Mouse (Mus musculus) adrenal gland, postnatal 25 days (tissue): Measurements from ENCODE around the gene Polr2h. TPM values are rescaled to one million over a fixed set of nuclear protein-coding genes. Genes with fewer than 3 reads are reported as not detected.

ENCODE experiments used
- DNase-seq: peaks from one replicate; pipeline ENCODE4 v3.0.0; 2021; ENCODE audit warnings: mixed read lengths
- total RNA-seq: library from RNA; stranded (reverse); gene quantifications from 2 replicates; pipeline ENCODE4 v1.2.3, GENCODE M21; 2021

Gene Polr2h
- total RNA-seq, 1 experiment from 2014 or later, result 56.3 TPM

DNA sequence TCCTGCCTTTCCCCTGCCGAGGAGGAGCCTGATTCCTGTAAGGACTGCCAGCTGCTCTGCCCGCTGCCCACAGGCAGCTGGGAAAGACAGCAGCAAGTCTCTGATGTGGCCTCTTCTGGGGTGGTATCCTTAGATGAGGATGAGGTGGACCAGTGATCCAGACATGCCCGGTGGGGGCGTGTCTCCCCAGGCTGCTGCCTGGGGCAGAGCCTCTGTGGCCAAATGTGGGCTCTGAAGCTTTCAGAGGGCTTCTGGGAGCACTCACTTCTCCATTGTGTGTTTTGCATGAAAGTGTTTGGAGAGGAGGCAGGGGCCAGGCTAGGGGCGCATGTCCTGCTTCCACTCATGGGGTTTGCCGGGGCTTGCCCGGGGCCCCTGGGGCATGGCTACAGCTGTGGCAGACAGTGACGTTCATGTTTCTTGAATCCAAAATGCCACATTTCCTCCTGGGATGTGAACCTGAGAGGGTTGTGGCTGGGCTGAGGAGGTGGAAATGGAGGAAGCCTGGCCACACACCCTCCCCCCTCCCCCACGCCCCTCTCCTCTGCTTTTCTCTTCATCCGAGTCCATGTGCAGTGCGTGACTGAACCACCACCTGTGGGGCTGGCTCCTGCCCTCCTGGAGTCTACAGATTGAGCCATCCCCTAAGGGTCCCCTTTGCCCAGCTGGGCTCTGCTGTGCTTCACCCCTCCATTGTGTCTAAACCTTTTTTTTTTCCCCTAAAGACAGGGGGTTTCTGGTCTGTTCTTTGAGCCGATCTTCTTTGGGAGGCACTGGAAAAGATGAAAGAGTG, 15.5 kb upstream of the Polr2h start:
- DNase-seq, result no peak

DNA sequence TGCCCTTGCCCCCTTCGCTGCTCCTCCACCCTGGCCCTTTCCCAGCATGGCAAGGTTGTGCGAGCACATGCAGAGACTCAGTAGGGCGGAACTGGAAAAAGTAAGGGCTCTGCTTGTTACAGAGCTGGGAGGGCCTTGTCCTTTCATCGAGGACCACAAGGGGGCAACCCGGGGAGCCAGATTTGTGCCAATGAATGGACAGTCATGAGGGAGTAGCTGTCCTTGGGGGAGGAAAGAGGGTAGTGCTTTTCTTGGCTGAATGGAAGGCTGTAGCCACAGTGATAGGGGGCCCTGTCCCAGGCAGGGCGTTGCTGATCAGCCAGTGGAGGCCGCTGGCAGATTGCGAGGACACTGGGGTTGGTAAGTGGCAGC, 15.0 kb upstream of the Polr2h start:
- peak; percentile 82 for DNase-seq

DNA sequence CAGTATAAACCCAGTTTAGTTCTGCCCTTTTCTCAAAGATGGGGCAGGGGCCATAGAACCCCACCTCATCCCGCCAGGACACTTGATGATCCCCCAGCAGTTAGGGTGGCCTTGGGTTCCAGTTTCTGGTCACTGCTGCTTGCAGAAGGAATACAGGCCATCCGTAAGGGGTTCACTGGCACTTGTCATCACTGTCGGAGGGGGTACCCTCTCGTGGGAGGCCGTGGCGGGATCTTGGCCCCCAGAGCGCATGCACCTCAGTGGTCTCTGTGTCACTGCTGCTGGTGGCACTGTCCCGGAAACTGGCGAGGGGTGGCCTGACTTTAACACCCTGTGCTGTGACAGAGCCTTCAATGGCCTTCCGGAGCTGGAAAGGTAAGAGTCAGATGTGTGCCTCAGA, 14.4 kb upstream of the Polr2h start:
- DNase-seq, result no peak

DNA sequence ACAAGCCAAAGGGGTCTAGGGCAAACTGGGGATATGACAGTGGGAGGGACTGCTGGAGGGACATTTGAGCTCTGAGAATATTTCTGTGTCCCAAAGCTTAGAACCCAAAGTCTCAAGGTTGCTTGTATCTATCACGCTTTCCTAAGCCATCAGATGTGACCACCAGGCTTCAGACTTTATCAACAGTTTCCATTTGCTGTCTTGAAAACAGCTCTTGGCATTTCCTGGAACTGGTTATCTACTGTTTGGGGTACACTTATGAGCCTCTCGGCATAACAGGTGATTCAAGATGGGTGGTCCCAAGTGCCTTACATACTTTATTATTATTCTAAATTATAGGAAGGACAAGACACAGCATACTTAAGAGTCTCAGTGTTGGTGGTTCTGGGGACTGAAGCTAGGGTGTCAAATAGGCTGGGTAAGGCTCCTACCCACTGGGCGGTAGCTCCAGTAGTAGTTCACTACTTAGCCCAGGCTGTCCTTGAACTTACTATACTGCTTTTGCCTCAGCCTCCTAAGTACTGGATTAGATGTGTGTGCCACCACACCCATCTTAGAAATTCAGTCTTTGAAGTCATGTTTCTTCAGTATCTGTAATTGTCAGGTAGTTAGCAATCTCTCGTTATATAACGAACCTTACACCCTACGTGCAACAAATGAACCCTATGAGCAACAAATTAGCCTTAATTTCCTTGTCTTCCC, 13.6 kb upstream of the Polr2h start:
- DNase-seq, result no peak

DNA sequence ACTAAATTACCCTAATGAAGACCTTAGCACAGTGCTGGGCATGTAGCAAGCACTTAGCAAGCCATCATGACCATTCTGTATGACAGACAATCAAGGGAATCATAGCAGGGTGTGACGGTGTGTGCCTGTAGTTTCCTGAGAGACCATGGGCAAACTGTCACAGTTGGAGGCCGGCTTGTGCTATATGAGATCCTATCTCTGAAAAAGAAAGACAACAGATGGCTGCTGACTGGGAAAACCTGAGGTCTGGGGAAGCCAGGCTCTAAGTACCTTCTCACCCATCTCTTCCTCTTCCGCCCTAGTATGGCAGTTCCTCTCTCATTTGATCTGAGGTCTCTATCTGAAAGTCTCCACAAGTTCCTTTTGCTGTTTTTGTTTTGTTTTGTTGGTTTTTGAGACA, 11.7 kb upstream of the Polr2h start:
- DNase-seq, result no peak

DNA sequence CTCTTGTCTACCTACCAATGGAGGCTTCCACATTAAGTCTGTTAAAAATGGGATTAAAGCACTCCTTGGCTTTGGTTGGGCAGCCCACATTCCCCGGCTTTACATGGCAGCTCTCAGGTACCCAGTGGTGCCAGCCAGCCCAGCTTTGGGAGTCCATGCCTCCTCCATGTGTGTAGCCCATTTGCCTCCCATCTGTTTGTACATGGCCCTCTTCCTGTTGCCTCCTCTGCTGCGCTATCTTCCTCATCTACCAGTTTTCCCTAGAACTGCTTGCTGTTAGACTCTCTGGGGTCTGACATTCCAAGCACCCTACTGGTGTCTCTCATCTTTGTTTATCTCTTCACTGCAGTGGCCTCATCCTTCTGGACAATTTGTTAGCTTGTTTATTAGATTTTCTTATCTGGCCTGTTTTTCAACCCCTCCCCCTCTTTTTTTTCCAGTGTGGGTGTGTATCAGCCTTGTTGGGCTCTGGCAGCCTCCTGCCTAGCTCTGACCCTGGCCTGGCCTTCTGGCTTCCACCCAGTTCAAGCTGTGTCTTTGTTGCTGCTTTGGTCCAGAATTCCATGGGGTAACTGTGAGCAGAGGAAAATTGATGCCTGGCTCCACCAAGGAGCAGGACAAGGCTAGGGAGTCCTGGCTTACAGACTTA, 10.9 kb upstream of the Polr2h start:
- no peak for DNase-seq

DNA sequence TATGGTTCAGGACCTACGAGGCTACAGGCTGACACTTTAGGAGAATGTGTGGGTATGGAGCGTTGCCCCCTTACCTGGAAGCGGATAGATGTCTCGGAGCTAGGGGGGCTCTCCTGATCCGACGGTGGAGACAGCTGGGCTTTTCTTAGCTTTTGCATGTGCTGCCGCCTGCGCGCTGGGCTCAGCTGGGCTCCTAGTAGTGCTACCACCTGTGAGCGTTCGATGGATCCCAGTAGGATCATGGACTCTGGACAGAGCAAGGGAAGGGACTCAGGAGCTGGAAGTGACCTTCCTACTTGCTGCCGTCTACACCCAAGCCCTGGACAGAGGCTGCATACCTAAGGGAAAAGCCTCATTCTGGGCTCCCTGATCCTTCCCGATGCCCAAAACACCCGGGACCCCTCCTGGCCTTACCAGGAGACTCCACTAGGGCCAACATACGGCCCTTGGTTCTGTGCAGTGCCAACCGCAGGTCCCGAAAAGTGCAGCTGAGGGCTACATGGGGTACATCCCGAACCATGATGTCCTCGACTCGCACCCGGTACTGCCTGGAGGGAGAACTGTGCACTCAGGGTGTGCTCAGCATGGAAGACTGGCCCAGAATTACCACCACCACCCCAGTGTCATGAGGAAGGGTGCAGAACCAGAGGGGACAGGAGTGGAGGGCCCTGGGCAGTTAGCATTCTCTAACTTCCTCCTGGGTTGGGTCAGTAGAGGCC, 9.1 kb upstream of the Polr2h start:
- DNase-seq, result no peak

DNA sequence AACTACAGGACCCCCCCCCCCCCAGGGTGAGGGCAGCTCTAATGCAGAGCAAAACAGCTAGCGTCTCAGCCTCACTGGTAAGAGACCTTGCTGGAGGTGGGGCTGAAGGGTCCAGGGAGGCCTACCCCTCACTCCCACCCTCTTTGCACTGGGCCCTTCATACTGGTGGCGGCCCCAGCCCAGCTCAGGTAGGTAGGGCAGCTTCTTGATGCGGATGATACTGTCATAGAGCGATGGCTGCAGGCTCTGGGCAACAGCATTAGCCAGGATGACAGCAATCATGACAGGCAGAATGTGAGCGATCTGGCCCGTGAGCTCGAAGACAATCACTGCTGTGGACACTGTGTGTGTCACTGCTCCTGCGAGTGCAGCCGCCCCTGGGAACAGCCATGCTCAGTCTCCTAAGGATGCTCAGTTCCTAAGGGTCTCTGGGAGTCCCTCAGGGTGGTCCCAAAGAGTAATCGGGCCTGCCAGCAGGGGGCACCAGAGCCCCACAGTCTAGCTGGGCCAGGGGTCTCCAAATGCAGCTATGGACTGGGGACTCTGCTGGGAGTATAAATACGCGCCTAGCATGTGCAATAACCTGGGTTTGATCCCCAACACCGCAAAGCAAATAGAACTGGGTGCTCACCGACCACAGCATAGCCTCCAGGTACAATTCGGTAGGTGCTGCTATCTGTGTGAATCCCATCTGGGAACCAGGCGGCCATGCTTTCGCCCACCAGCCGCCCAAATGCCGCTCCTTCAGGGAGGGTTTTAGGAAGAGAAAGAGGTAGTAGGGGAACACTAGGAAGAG, 8.3 kb upstream of the Polr2h start:
- no peak for DNase-seq

DNA sequence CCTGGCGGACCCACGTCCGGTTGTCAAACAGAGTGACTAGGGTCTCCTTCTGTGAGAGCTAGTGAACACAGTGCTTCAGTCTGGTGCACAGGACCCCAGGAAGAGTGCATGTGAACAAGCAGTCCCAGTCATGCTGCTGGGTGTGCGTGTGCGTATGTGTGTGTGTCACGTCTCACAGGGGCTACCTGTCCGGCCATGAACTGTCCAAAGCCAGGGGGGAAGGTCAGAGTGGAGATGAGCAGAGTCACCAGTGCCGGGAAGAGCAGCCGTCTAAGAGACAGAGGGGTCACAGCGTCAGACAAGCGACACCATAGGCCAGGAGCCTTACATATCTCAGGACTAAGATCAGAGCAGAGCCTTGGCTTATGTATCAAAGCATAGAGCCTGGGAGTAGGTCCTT, 7.1 kb upstream of the Polr2h start:
- no peak for DNase-seq

DNA sequence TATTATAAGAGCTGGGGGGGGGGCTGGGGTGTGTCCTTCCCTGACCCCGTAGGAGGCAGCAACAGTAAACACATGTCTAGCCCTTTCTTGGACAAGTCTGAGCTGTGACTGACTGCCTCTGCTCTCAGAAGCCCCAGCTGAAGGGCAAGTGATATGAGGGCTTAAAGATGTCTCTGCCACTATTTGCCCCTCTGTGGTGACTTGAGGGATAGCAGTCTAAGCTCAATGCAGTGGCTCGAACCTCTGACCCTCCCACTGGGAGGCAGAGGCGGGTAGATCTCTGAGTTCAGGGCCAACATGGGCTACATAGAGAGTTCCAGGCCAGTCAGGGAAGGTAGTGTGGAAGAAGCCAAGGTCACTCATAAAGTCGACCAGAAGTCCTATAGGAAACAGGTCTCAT, 6.7 kb upstream of the Polr2h start:
- no peak for DNase-seq

DNA sequence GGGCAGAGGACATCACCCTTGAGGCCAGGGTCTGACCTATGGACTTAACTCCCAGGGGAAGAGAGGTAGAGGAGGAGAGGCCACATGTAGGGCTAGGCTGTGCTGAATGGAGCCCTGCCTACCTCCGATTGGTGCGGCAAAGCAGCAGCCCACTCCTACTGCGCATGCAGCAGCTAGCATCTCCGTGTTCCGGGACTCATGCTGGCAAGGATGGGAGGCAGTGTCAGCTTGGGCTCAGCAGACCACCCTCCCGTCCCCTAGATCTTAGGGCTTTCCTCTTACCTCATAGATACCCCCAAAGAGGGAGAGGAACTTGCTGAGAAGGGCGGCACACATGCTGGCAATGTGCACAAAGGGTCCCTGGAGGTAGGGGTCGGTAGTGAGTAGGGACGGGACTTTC, 5.3 kb upstream of the Polr2h start:
- DNase-seq, result no peak

DNA sequence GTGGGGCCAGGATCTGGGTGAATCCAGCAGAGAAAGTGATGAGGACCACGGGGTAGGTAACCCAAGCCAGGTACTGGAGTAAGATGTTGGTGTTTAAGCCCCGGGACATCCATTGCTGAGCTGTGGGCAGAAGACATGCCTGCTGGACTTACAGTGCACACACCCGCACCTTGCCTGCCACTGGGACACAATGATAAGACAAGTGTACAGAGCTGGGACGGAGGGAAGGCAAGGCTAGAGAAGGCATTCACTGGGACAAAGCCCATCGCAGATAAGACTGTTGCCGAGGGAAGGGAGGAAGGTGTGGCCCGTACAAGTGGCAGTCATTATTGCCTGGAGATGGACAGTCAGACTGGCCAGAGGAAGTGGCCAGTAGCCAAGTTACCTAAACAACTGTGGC, 4.6 kb upstream of the Polr2h start:
- DNase-seq, result no peak

DNA sequence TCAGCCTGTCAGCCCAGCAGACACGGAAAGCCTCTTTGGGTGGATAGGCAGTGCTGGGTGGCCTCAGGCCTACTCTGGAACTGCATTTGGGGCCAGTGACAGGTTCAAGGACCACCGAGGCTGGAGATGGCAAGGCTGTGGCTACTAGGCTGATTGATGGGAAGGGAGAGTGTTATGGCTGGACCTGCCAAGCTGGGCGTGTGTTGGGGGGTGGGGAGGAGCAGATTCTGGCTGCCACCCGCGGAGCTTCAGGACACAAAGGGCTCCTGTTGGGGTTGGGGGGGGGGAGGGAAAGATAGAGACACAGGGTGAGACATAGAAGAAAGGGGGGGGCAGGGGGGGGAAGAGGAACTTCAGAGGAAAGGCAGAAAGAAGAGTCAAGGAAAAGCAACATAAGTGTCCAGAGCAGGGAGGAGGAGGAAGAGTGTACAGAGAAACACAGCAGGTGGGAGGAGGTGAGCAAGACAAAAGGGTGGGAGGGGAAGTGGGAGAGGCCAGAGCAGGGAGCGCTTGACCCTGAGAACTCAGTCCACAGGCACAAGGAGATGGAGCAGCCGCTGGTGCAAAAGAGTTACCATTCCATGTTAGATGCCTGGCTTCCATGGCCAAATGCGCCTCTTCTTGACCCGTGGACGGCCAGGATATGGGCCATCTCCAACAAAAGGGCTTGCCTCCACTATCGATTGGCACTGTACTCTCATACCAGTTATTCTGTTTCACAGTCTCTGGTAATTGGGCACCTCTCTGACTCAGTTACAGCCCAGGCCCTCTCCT, 3.0 kb upstream of the Polr2h start:
- no peak for DNase-seq

DNA sequence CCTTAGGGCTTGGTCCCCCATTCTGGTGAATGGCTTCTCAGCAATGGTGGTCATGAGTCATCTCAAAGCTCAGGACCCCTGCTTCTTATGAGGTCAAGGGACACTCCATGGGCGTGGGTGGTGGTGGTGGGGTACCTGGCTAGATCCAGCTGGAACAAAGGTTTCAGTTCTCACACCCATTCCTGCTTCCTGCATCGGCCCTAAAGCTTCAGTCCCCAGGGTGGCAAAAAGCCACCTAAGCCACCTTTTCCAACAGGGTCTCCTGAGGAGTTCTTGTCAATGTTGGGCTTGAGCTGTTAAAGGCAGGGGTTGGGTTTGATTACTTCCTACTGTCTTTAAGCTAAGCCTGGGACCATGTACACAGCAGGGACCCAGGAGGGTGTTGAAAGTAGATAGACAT, 2.3 kb upstream of the Polr2h start:
- DNase-seq, result no peak

DNA sequence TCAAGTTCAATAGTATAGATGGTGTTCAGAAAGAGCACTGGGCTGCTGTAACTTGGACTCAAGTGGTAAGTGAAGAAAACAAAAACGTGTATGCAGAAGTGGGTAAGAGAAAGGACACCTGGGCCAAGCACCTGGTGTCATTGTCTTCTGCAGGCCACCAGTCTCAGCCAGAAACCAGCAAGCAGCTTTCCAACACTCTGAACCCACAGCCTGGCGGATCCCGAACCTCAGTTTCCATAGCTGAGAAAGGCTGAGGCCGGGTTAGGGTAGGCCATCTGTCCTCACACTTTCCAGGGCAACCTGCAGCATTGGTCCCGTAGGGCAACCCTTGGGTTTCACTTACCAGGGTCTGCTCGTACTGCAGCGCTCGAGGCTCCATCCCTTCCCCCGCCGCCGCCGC, 1.9 kb upstream of the Polr2h start:
- no peak for DNase-seq

DNA sequence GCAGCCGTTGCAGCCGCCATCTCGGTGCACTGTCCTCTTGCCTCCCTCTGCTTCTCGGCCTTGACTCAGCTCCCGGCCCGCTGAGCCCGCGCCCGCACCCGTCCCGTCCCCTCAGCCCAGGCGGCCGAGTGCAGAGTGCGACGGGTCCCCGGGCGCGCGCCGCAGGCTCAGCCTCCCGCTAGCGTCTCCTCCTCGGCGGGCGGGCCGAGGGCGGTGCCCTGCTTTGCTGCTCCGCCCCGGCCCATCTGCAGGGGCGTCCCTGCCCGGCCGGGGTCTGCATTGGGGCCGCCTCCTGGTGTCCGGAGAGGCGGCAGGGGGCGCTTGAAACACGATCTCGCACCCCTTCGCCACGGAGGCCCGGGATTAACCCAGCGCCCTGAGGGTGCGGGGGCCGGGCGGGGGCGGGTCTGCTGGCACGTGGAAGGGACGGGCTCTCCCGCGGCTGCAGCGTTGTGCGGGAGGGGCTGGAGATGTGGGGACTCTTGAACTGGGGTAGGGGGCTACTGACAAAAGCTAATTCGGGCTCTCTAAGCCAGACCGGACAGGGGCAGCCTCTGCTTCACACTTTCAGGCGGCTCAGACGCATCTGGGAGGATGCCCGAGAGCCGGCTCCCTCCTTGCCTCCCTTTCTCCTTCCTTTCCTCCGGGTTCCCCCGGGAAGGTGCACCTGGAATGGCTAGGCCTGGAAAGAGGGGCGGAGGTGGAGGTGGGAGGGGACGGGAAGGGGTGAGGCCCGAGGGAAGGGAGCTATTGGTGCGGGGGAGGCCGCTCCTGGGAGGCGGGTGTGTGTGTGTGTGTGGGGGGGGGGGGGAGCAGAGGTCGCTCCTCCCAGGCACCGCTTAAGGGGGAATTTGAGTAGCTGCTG, 1.3 kb upstream of the Polr2h start:
- peak; percentile 90 for DNase-seq

DNA sequence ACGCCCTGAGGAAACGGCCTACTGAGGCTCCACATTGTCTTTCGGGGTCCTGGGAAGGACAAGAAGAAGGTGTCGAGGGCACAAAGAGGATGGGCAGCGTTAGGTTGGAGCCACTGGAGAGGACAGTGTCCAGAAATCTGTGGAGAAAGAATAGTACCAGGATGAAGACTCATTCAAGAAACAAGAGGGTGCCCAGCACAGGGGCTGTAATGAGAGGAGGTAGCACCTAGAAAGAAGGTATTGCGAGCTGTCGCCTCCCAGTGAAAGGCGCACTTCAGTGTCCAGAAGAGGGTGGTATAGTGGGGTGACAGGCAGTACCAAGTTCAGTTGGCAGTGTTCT, 654 bp upstream of the Polr2h start:
- no peak for DNase-seq

DNA sequence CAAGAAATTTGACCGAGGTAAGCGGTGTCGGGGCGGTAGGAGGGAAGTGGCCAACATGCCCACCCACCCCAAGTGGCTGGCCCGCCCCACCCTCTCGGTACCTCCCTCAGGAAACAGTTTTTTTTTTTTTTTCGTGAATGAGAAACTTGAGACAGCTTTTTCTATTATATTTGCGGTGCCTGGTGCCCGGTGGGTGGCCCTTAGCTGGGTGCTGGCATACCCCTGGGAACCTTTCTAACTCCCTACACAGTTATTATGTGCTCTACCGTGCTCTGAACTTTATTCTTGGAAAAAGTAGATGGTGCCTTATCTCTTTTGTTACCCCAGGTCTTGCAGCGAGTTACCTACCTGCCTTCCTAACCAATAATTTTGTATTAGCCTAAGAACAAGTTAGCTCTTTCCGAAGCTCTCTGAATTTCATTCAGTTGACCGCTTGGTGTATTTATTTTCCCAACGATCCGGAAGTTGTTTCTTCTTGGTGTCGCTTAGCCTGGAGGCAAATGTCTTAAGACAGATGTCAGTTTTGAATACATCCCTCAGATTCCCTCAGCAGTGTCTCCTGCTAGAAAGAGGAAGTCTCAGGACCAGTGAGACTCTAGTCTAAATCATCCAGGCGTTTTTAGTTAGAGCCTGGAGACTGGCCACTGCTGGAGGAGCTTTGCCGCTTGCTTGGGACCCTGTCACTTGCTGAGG, 659 bp downstream of the Polr2h start:
- DNase-seq, result no peak

DNA sequence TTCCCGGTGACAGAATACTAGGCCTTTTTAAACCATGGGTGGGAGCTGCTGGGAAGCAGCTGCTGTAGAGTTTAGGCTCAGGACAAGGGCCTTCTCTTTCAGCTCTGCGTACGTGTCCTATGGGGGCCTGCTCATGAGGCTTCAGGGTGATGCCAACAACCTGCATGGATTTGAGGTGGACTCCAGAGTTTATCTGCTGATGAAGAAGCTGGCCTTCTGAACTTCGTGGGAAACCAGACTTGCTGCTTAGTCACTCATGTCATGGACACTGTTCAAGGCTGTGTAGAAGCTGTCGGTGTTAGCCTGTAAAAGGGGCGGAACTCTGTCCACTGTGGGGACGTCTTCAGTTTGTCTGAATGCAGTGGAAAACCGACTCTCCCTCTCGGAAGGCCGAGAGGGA, 4.3 kb downstream of the Polr2h start:
- DNase-seq, result no peak

DNA sequence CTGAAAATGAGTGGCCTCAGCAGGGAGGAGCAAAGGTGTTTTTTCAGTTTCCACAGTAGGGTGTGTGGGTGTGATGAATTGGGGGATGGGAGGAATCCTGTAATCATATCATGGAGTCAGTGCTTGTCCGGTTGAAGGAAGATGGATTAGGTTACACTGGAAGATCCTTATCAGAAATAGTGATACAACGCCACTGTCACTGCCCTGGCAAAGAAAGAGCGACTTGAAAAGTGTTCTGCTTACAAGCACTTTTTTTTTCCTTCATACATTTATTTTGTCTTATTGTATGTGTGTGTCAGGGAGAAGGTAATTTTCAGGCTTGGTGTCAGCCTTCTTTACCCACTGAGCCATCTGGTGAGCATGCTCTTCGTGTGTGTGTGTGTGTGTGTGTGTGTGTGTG, 5.3 kb downstream of the Polr2h start:
- no peak for DNase-seq
